Mouse (Mus musculus): Measurements from ENCODE around the gene Nrm. TPM values are rescaled to one million over a fixed set of nuclear protein-coding genes. Genes with fewer than 3 reads are reported as not detected.

The Nrm gene
- polyA plus RNA-seq, 1 experiment from 2014 or later = 58.3 TPM

- peak overlapping the region; percentile 80 for H3K4me3 ChIP-seq
- no peaks in the 10 kb centered on the region for H3K27me3 ChIP-seq (ENCODE audit: insufficient read depth, poor library complexity, severe bottlenecking)
- 6% methylated on average over 12 of the region's 12 CpGs for WGBS
- H3K9me3 ChIP-seq = no peaks in the 10 kb centered on the region
- DNase-seq (ENCODE audit: low spot score) = no peak
- H3K27ac ChIP-seq = peak overlapping the region; percentile 96
- H3K4me1 ChIP-seq = peaks cover 27% of the 10 kb centered on the region
- peaks cover 28% of the 10 kb centered on the region for H3K36me3 ChIP-seq
Measured at GRCm38 (mm10) chr17:35860831-35861197, 304 bp upstream of the Nrm start.

GRCm38 (mm10) chr17:35864832-35865353 lies 3.8 kb downstream of the Nrm start:
- Histone ChIP-seq H3K36me3 (peaks cover 7% of the 10 kb centered on the region), H3K4me1 (peaks cover 57% of the 10 kb centered on the region), H3K4me3 (peak overlapping the region; percentile 71), H3K9me3 (no peaks in the 10 kb centered on the region), H3K27ac (peak overlapping the region; percentile 93), H3K27me3 (ENCODE audit: insufficient read depth, poor library complexity, severe bottlenecking) (no peaks in the 10 kb centered on the region)
- 25% methylated on average over 10 of the region's 10 CpGs for WGBS
- DNase-seq (ENCODE audit: low spot score) = no peak

GRCm38 (mm10) chr17:35865481-35866280 lies 4.6 kb downstream of the Nrm start, which contains the start of gene Ppp1r18:
Gene Ppp1r18, plus strand, starts transcription at chr17:35865593.
- H3K4me1 ChIP-seq = peaks cover 61% of the 10 kb centered on the region

GRCm38 (mm10) chr17:35866281-35866831 lies 5.2 kb downstream of the Nrm start:
- peak overlapping the region; percentile 71 for H3K4me3 ChIP-seq
- H3K36me3 ChIP-seq = peaks cover 19% of the 10 kb centered on the region
- H3K27me3 ChIP-seq (ENCODE audit: insufficient read depth, poor library complexity, severe bottlenecking) = no peaks in the 10 kb centered on the region
- H3K27ac ChIP-seq = peak overlapping the region; percentile 93
- WGBS = under 1% methylated on average over 35 of the region's 38 CpGs
- peaks cover 62% of the 10 kb centered on the region for H3K4me1 ChIP-seq
- peak; percentile 87 for DNase-seq (ENCODE audit: low spot score)
- no peaks in the 10 kb centered on the region for H3K9me3 ChIP-seq

More at GRCm38 (mm10) chr17:35865481-35866280, 4.6 kb downstream of the Nrm start, which contains the start of gene Ppp1r18:
- under 1% methylated on average over 45 of the region's 48 CpGs for WGBS
- Histone ChIP-seq H3K27me3 (ENCODE audit: insufficient read depth, poor library complexity, severe bottlenecking) (no peaks in the 10 kb centered on the region), H3K9me3 (no peaks in the 10 kb centered on the region), H3K36me3 (peaks cover 12% of the 10 kb centered on the region), H3K27ac (peak within 1 kb of the TSS; percentile 93), H3K4me3 (peak within 1 kb of the TSS; percentile 71)
- DNase-seq (ENCODE audit: low spot score) = peak; percentile 93

GRCm38 (mm10) chr17:35866911-35867890 lies 6.1 kb downstream of the Nrm start:
- peaks cover 62% of the 10 kb centered on the region for H3K4me1 ChIP-seq
- 8% methylated on average over 26 of the region's 26 CpGs for WGBS
- peak overlapping the region; percentile 71 for H3K4me3 ChIP-seq
- DNase-seq (ENCODE audit: low spot score) = peak; percentile 75
- no peaks in the 10 kb centered on the region for H3K9me3 ChIP-seq
- H3K27ac ChIP-seq = peak overlapping the region; percentile 93
- H3K27me3 ChIP-seq (ENCODE audit: insufficient read depth, poor library complexity, severe bottlenecking) = no peaks in the 10 kb centered on the region
- H3K36me3 ChIP-seq = peaks cover 23% of the 10 kb centered on the region

- peak overlapping the region; percentile 71 for H3K4me3 ChIP-seq
- H3K36me3 ChIP-seq = peaks cover 30% of the 10 kb centered on the region
- no peak for DNase-seq (ENCODE audit: low spot score)
- WGBS = 28% methylated on average over 17 of the region's 17 CpGs
- H3K4me1 ChIP-seq = peaks cover 66% of the 10 kb centered on the region
- H3K27ac ChIP-seq = peak overlapping the region; percentile 93
- no peaks in the 10 kb centered on the region for H3K9me3 ChIP-seq
- H3K27me3 ChIP-seq (ENCODE audit: insufficient read depth, poor library complexity, severe bottlenecking) = no peaks in the 10 kb centered on the region
Measured at GRCm38 (mm10) chr17:35868165-35868820, 7.2 kb downstream of the Nrm start.

GRCm38 (mm10) chr17:35868961-35869345 lies 7.8 kb downstream of the Nrm start:
- Histone ChIP-seq H3K36me3 (peaks cover 35% of the 10 kb centered on the region), H3K27ac (peak overlapping the region; percentile 93), H3K9me3 (no peaks in the 10 kb centered on the region), H3K27me3 (ENCODE audit: insufficient read depth, poor library complexity, severe bottlenecking) (no peaks in the 10 kb centered on the region), H3K4me3 (peak overlapping the region; percentile 71), H3K4me1 (peaks cover 69% of the 10 kb centered on the region)
- 3% methylated on average over 7 of the region's 7 CpGs for WGBS
- DNase-seq (ENCODE audit: low spot score) = no peak

GRCm38 (mm10) chr17:35869346-35870067 lies 8.4 kb downstream of the Nrm start:
- Histone ChIP-seq H3K4me3 (peak overlapping the region; percentile 71), H3K27ac (peak overlapping the region; percentile 93), H3K36me3 (peaks cover 40% of the 10 kb centered on the region), H3K27me3 (ENCODE audit: insufficient read depth, poor library complexity, severe bottlenecking) (no peaks in the 10 kb centered on the region), H3K9me3 (no peaks in the 10 kb centered on the region), H3K4me1 (peaks cover 69% of the 10 kb centered on the region)
- WGBS = 7% methylated on average over 7 of the region's 7 CpGs
- DNase-seq (ENCODE audit: low spot score) = peak; percentile 85

GRCm38 (mm10) chr17:35870151-35870883 lies 9.2 kb downstream of the Nrm start:
- H3K36me3 ChIP-seq = peaks cover 49% of the 10 kb centered on the region
- 51% methylated on average over 9 of the region's 9 CpGs for WGBS
- peak overlapping the region; percentile 93 for H3K27ac ChIP-seq
- peaks cover 65% of the 10 kb centered on the region for H3K4me1 ChIP-seq
- peak overlapping the region; percentile 71 for H3K4me3 ChIP-seq
- H3K27me3 ChIP-seq (ENCODE audit: insufficient read depth, poor library complexity, severe bottlenecking) = no peaks in the 10 kb centered on the region
- no peaks in the 10 kb centered on the region for H3K9me3 ChIP-seq
- no peak for DNase-seq (ENCODE audit: low spot score)

GRCm38 (mm10) chr17:35870884-35871696 lies 10.0 kb downstream of the Nrm start:
- H3K4me1 ChIP-seq = peaks cover 65% of the 10 kb centered on the region
- H3K36me3 ChIP-seq = peaks cover 54% of the 10 kb centered on the region
- H3K27me3 ChIP-seq (ENCODE audit: insufficient read depth, poor library complexity, severe bottlenecking) = no peaks in the 10 kb centered on the region
- no peaks in the 10 kb centered on the region for H3K9me3 ChIP-seq
- peak overlapping the region; percentile 71 for H3K4me3 ChIP-seq
- peak overlapping the region; percentile 93 for H3K27ac ChIP-seq
- DNase-seq (ENCODE audit: low spot score) = no peak
- WGBS = 66% methylated on average over 8 of the region's 8 CpGs

Measured in heart, embryonic 10.5 days (tissue).